Mouse (Mus musculus) limb, embryonic 14.5 days (tissue): ENCODE data around the gene Ovca2. TPM values are rescaled to one million over a fixed set of nuclear protein-coding genes. Genes with fewer than 3 reads are reported as not detected.

Experiments
- ATAC-seq: fragments of 200-750 bp; cut with Nextera tagmentation; 2 replicates; pipeline ENCODE4 v1.8.0; 2017; ENCODE audit warnings: low read depth, moderate number of reproducible peaks, moderate TSS enrichment; ENCODE audit not compliant: low FRiP score
- DNase-seq: peaks from one replicate; pipeline ENCODE4 v3.0.0-alpha.2; 2015; ENCODE audit warnings: low spot score
- H3K27ac ChIP-seq: fragments of 300-500 bp; sonication (generic); replicated peaks from 2 replicates; pipeline ENCODE4 v1.5.1; 2014; ENCODE audit warnings: low read depth, mild to moderate bottlenecking, low read length, moderate library complexity, mixed read lengths
- H3K27me3 ChIP-seq: fragments of 300-500 bp; sonication (generic); 2 replicates; pipeline ENCODE4 v1.6.1; 2014; ENCODE audit warnings: low read length, mixed read lengths; ENCODE audit not compliant: control insufficient read depth, insufficient read depth
- H3K36me3 ChIP-seq: fragments of 300-500 bp; sonication (generic); 2 replicates; pipeline ENCODE4 v1.6.1; 2014; ENCODE audit warnings: mild to moderate bottlenecking, low read length, moderate library complexity, mixed read lengths; ENCODE audit not compliant: control insufficient read depth, insufficient read depth
- H3K4me1 ChIP-seq: fragments of 300-500 bp; sonication (generic); 2 replicates; pipeline ENCODE4 v1.6.1; 2014; ENCODE audit warnings: antibody characterized with exemption, low read length, mixed read lengths; ENCODE audit not compliant: control insufficient read depth, insufficient read depth
- H3K4me2 ChIP-seq: fragments of 300-500 bp; sonication (generic); replicated peaks from 2 replicates; pipeline ENCODE4 v1.6.1; 2014; ENCODE audit warnings: low read depth, mild to moderate bottlenecking, low read length, moderate library complexity; ENCODE audit not compliant: severe bottlenecking
- H3K4me3 ChIP-seq: fragments of 300-500 bp; sonication (generic); replicated peaks from 2 replicates; pipeline ENCODE4 v1.5.1; 2014; ENCODE audit warnings: low read length
- H3K9ac ChIP-seq: fragments of 300-500 bp; sonication (generic); 2 replicates; pipeline ENCODE4 v1.6.1; 2014; ENCODE audit warnings: mild to moderate bottlenecking, low read depth, low read length, moderate library complexity; ENCODE audit not compliant: severe bottlenecking
- H3K9me3 ChIP-seq: fragments of 300-500 bp; sonication (generic); 2 replicates; pipeline ENCODE4 v1.6.1; 2016; ENCODE audit warnings: low read length; ENCODE audit not compliant: control insufficient read depth
- POLR2A ChIP-seq: fragments of 200-500 bp; IDR thresholded peaks from 2 replicates; pipeline ENCODE4 v1.8.0; 2012; ENCODE audit warnings: inconsistent platforms, mild to moderate bottlenecking, moderate library complexity, borderline replicate concordance; ENCODE audit not compliant: insufficient read depth, insufficient read length; ENCODE audit errors: extremely low read depth
- WGBS: fragments of 180-500 bp; shearing (Covaris S2); extraction: QIAGEN DNeasy Blood & Tissue Kit; methylation state at CpG from one replicate; pipeline ENCODE4 v1.1.7; 2014; 5-methylcytosine and 5-hydroxymethylcytosine counted together
- polyA plus RNA-seq, 2 experiments: library from polyadenylated mRNA; depleted of rRNA in 1 of 2; stranded (reverse) in 1 of 2; unstranded in 1 of 2; fragments of >200 nt; fragmentation: Nextera tagmentation in 1 of 2; extraction: Ambion mirVana in 1 of 2; gene quantifications; 2 replicates each; pipeline versions ENCODE4 v1.2.1 to v1.2.3; 2012 to 2014

Ovca2 gene
- polyA plus RNA-seq, 2 experiments = 22.5 to 30.3 TPM

DNA sequence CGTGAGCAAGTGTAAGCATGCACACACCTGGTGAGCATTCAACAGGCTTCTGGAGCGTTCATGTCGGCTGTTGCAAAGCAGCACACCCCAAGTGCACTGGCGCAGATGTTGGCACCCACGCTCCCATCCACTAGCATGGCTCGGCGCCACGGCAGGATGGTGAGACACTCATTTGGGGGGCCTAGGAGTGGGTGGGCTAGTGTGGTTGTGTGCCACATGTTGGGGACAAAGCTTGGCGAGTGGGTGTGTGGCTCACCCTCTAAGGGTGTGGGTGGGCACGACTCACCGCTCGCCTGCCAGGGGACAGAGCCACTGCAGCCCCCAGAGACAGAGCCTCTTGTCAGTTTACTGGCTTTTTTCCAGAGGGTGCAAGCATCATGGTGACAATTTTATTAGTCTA lies 22.3 kb upstream of the Ovca2 start:
- TF ChIP-seq POLR2A = no peak
- Histone ChIP-seq H3K4me3 (no peak overlapping the region), H3K4me2 (no peak overlapping the region), H3K27me3 (peaks cover 8% of the 10 kb centered on the region; the same call in 1 of the 2 replicates), H3K9me3 (no peaks in the 10 kb centered on the region), H3K27ac (no peak overlapping the region), H3K9ac (no peak overlapping the region), H3K36me3 (no peaks in the 10 kb centered on the region), H3K4me1 (peaks cover 3% of the 10 kb centered on the region; the same call in 1 of the 2 replicates)
- WGBS = 89% methylated on average over 12 of the region's 12 CpGs
- ATAC-seq (no peak), DNase-seq (no peak)

DNA sequence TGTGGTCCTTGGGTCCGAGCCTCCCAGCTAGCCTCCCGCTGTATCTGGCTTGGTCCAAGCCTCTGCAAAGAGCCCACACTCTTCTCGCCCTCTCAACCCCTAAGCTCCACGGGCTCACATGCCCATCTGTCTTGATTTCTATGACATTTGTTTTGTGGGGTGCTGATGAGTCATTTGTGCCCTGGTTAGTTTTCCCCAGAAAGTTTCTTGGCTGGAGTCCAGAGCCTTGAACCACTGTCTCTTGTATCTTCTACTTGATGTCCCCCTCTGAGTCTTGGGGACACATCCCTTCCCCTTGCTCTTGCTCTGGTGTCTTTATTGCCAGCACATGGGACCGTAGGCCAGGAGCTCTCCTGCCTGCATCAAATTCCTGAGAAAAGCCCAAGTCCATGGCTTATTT lies 21.3 kb upstream of the Ovca2 start:
- Histone ChIP-seq H3K9me3 (no peaks in the 10 kb centered on the region), H3K27ac (no peak overlapping the region), H3K9ac (no peak overlapping the region), H3K27me3 (peaks cover 18% of the 10 kb centered on the region), H3K4me3 (no peak overlapping the region), H3K36me3 (no peaks in the 10 kb centered on the region), H3K4me2 (no peak overlapping the region), H3K4me1 (peaks cover 7% of the 10 kb centered on the region)
- WGBS = 79% methylated on average over 5 of the region's 5 CpGs
- no peak for ATAC-seq
- no peak for TF ChIP-seq POLR2A
- DNase-seq = no peak

DNA sequence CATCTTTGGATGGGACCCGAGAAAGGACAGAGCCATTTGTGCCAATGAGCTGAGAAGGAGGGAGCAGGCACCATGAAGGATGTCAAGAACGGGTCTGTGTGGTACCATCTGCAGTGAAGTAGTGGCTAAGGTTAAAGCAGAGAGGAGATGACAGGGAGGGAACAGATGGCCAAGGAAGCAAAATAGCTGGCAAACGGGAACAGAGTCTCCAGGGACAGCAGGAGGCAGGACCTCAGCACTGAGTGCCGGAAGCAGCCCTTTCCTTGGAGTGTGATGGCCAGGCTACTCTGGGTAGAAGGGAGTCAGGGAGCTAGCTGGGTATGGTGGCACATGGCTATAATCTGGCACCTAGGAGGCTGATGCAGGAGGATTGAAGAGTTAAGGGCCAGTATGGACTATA lies 20.2 kb upstream of the Ovca2 start:
- H3K4me1 ChIP-seq = peaks cover 15% of the 10 kb centered on the region
- WGBS = 69% methylated on average over 4 of the region's 4 CpGs
- H3K9me3 ChIP-seq = no peaks in the 10 kb centered on the region
- no peak overlapping the region for H3K27ac ChIP-seq
- no peak for DNase-seq
- H3K36me3 ChIP-seq = no peaks in the 10 kb centered on the region
- H3K4me3 ChIP-seq = no peak overlapping the region
- H3K9ac ChIP-seq = no peak overlapping the region
- no peak for ATAC-seq
- H3K4me2 ChIP-seq = no peak overlapping the region
- no peak for TF ChIP-seq POLR2A
- peaks cover 30% of the 10 kb centered on the region for H3K27me3 ChIP-seq

DNA sequence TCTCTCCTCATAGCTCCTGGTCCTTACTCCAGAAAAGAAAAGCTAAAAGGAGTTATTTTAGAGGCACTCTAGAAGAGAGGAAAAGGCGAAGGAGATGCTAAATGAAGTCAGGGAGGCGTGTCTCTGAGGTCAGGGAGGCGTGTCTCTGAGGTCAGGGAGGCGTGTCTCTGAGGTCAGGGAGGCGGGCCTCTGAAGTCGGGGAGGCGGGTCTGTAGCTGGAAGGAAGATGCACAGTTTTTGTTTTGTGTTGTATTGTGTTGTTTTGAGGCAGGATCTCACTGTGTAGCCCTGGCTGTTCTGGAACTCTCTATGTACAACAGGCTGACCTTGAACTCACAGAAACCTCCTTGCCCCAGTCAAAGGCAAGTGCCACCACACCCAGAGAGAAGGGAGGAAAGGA lies 19.3 kb upstream of the Ovca2 start:
- H3K27ac ChIP-seq = no peak overlapping the region
- peaks cover 15% of the 10 kb centered on the region for H3K4me1 ChIP-seq
- H3K4me2 ChIP-seq = no peak overlapping the region
- H3K36me3 ChIP-seq = no peaks in the 10 kb centered on the region
- H3K27me3 ChIP-seq = peaks cover 38% of the 10 kb centered on the region
- DNase-seq (no peak), ATAC-seq (no peak)
- H3K4me3 ChIP-seq = no peak overlapping the region
- H3K9me3 ChIP-seq = no peaks in the 10 kb centered on the region
- WGBS = 39% methylated on average over 7 of the region's 7 CpGs
- H3K9ac ChIP-seq = no peak overlapping the region
- TF ChIP-seq POLR2A = no peak

DNA sequence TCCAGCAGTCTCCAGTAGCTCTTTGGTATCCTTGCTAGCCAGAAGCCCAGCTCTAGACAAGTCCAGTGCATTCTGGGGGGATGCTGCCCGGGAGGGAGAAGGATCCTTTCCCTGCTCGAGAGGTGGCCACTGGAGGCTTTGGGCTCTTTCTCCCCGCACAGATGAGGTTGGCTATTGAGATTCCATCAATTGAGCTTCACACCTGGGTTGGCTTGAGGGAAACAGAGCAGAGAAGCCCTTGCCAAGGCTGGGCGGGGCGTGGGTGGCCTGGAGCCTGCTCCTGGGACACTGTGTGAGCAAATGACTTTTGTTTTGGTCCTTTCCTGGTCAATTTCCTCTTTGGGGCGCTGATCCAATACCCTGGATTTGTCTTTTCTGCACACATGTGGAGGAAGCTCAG lies 17.5 kb upstream of the Ovca2 start:
- H3K27ac ChIP-seq = no peak overlapping the region
- H3K4me3 ChIP-seq = no peak overlapping the region
- ATAC-seq (no peak), DNase-seq (no peak)
- H3K9me3 ChIP-seq = no peaks in the 10 kb centered on the region
- H3K4me1 ChIP-seq = peaks cover 15% of the 10 kb centered on the region
- H3K9ac ChIP-seq = no peak overlapping the region
- no peak for TF ChIP-seq POLR2A
- H3K4me2 ChIP-seq = no peak overlapping the region
- H3K36me3 ChIP-seq = no peaks in the 10 kb centered on the region
- WGBS = 55% methylated on average over 6 of the region's 6 CpGs
- peaks cover 48% of the 10 kb centered on the region for H3K27me3 ChIP-seq
